Mouse (Mus musculus) olfactory bulb, adult 2 months (tissue): ENCODE measurements around the gene Ell. TPM values are rescaled to one million over a fixed set of nuclear protein-coding genes. Genes with fewer than 3 reads are reported as not detected.

ENCODE experiments used
- H3K27ac ChIP-seq: fragments of 200-500 bp; 2 replicates; pipeline ENCODE4 v1.5.1; 2012; ENCODE audit warnings: low read depth, low read length; ENCODE audit not compliant: insufficient read depth
- H3K4me1 ChIP-seq: fragments of 200-500 bp; 2 replicates; pipeline ENCODE4 v1.6.1; 2012; ENCODE audit warnings: low read length; ENCODE audit not compliant: control insufficient read depth, insufficient read depth
- H3K4me3 ChIP-seq: fragments of 200-500 bp; 2 replicates; pipeline ENCODE4 v1.5.1; 2012; ENCODE audit warnings: mild to moderate bottlenecking, low read depth, low read length, moderate library complexity; ENCODE audit not compliant: insufficient read depth
- CTCF ChIP-seq: fragments of 200-500 bp; IDR thresholded peaks from 2 replicates; pipeline ENCODE4 v1.5.1; 2012; ENCODE audit warnings: low read depth, mild to moderate bottlenecking, low read length, moderate library complexity; ENCODE audit not compliant: insufficient read depth
- POLR2A ChIP-seq: fragments of 200-500 bp; IDR thresholded peaks from 2 replicates; pipeline ENCODE4 v1.6.1; 2012; ENCODE audit warnings: mild to moderate bottlenecking, low read depth, low read length, moderate library complexity; ENCODE audit not compliant: insufficient read depth
- WGBS: fragments of 180-500 bp; shearing (Covaris S2); methylation state at CpG from one replicate; pipeline ENCODE4 v1.1.7; 2018; 5-methylcytosine and 5-hydroxymethylcytosine counted together
- polyA plus RNA-seq: library from polyadenylated mRNA; stranded (reverse); fragments of >200 nt; gene quantifications from 2 replicates; pipeline ENCODE4 v1.2.4, GENCODE M21; 2012; ENCODE audit warnings: low replicate concordance; ENCODE audit not compliant: missing spikeins, insufficient read depth, insufficient read length

Ell gene
- polyA plus RNA-seq, 1 experiment, result not detected

DNA sequence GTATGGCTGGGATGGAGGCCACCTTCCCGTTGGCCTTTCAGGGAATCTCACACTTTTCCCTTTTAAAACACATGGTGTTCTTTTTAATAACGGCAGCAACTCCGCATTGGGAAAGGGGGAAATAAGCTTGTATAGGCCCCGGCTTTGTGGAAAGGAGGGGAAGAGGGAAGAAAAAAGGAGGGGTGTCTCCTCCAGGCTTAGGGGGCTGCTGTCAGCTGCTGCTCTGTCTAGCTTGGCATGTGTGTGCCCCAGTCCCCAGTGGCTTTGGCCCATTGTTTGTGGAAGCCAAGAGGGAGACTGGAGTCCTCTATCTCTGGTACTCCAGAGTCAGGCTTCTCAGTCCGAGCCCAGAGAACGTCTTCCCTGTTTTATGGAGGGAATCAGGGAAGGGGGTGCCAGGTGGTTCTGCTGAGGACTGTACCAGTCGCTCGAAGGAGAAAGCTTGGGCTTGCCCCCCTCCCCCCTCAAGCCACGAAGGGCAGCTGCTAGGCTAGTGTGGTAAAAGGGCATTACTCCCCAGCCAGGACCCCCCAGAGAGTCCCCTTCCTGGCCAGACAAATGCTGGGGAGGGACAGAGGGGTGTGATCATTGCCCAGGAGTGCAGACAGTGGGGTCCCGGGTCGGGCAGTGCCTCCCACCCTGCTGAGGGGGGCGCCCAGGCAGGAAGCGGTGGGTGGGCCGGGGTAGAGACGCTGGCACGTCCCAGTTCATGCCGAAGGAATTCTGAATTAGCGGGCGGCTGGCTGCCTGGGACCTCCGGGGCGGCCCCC, 44.1 kb upstream of the Ell start:
- TF ChIP-seq CTCF, result no peak
- TF ChIP-seq POLR2A, result no peak
- Histone ChIP-seq H3K4me1 (peaks cover 29% of the 10 kb centered on the region), H3K4me3 (no peak overlapping the region), H3K27ac (no peak overlapping the region)
- 32% methylated on average over 21 of the region's 21 CpGs for WGBS

DNA sequence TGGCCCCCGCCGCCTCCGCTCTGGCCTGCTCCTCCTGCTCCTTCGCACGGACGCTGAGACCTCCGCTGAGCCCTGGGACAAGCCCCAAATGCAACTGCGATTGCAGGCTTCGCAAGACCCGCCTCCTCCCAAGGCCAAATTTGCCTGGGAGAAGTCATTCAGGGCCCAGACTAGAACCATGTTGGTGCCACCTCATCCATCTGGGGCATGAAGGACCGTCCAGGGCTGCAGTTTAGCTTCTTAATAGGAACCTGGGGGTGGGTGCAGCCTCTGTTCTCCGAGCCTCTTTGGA, 43.5 kb upstream of the Ell start:
- TF ChIP-seq POLR2A (no peak), CTCF (no peak)
- WGBS, result 55% methylated on average over 12 of the region's 12 CpGs
- no peak overlapping the region for H3K27ac ChIP-seq
- no peak overlapping the region for H3K4me3 ChIP-seq
- H3K4me1 ChIP-seq, result peaks cover 30% of the 10 kb centered on the region

GRCm38 (mm10) chr8:70500386-70501301, 38.6 kb upstream of the Ell start:
- Histone ChIP-seq H3K27ac (no peak overlapping the region), H3K4me3 (no peak overlapping the region), H3K4me1 (peaks cover 38% of the 10 kb centered on the region)
- WGBS, result 16% methylated on average over 39 of the region's 39 CpGs
- no peak for TF ChIP-seq CTCF

DNA sequence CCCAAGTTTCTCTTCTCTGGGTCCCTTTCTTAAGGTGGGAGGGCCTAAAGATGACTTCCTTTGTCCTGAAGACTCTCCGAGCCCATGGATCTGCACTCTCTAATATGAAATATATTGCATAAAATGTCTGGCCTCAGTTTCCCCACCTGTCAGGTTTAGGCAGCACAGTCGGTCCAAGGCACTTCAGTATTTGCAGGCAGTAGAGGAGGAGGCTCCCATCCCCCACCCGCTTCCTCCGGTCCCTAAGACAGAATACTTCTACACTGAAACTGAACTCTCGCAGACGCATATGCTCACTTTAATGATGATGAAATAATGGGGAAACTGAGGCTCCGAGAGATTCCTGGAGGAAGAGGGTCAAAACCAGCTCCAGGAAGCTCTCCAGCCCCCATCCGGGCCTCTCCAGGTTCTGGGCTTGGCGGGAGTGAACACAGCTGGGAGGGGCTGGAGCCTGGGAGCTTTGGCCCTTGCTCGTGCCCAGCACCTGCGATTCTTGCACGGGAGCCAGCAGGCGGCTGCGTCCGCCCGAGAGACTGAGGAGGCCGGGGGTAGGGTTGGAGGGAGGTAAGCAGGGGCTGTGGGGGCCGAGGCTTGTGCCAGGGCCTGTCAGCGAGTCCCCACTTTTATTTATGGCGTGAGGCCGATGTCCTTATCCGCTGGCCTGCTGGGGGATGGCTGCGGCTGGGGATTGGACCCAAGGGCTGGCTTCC, 37.3 kb upstream of the Ell start:
- Histone ChIP-seq H3K4me1 (peaks cover 42% of the 10 kb centered on the region), H3K4me3 (no peak overlapping the region), H3K27ac (no peak overlapping the region)
- TF ChIP-seq CTCF (no peak), POLR2A (no peak)
- WGBS, result 24% methylated on average over 23 of the region's 23 CpGs

DNA sequence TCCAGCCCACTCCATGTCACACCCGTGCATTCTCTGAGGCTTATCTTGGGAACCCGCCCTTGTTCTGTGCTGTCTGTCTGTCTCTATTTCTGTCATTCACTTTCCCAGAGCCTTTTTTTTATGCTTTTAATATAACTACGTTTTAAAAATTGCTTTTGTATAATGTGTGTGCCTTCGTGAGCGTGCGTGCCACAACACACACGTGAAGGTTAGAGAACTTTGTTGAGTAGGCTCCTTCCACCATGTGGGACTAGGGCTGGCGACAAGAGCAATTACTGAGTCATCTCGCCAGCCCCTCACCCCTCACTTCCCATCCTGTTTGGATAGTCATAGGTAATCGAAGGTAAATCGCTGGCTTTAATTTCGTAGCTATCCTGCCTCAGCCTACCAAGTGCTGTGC, 36.7 kb upstream of the Ell start:
- TF ChIP-seq POLR2A (no peak), CTCF (no peak)
- H3K4me3 ChIP-seq, result no peak overlapping the region
- 50% methylated on average over 12 of the region's 12 CpGs for WGBS
- H3K4me1 ChIP-seq, result peaks cover 42% of the 10 kb centered on the region
- no peak overlapping the region for H3K27ac ChIP-seq

DNA sequence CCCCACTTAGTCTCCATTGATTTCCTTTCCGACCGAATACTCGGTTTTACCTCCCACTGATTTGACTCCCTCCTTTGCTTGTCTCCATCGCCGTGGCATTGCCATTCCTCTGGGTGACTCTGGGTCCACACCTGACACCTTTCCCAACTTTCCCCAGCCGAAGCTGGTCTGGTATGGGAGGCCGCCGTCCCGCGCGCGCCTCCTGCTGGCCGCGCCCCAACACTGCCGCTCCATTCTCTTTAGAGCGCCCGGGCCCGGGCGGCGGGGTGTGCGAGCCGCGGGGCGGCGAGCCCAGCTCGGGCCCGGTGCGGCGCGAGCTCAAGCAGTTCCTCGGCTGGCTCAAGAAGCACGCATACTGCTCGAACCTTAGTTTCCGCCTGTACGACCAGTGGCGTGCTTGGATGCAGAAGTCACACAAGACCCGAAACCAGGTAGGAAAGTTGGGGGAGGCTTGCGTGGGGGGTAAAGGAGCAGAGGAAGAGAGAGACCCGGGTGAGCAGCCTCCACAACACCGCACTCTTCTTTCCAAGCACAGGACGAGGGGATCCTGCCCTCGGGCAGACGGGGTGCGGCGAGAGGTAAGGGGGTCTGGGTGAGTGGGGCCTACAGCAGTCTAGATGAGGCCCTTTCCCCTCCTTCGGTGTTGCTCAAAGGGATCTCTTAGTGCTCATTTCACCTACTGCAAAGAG, 36.1 kb upstream of the Ell start:
- H3K27ac ChIP-seq, result no peak overlapping the region
- 17% methylated on average over 46 of the region's 46 CpGs for WGBS
- H3K4me3 ChIP-seq, result no peak overlapping the region
- peaks cover 42% of the 10 kb centered on the region for H3K4me1 ChIP-seq
- no peak for TF ChIP-seq POLR2A
- peak; percentile 95 for TF ChIP-seq CTCF

GRCm38 (mm10) chr8:70504291-70504716, 35.0 kb upstream of the Ell start:
- 7% methylated on average over 16 of the region's 16 CpGs for WGBS
- no peak for TF ChIP-seq CTCF
- TF ChIP-seq POLR2A, result no peak
- H3K4me3 ChIP-seq, result no peak overlapping the region
- peak overlapping the region; percentile 72 for H3K27ac ChIP-seq
- peaks cover 51% of the 10 kb centered on the region for H3K4me1 ChIP-seq

DNA sequence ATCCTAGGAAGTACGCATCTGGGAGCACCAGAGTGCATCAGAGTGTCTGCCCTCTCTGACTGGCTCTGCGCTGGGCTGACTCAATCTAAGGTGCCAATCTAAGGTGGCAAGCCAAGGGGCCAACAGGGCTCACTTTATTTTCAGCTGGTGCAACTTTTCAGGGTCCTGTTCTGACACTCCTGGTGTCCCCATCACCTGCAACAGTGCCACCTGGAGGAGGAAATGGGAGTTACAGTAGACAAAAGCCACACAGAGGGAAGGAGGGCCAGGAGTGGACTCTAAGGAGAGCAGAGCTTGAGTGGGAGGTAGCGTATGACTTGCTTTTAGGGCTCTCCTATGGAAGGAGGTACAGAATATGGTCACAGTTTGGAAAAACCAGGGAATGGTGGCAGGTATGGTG, 34.4 kb upstream of the Ell start:
- Histone ChIP-seq H3K27ac (peak overlapping the region; percentile 72), H3K4me3 (no peak overlapping the region), H3K4me1 (peaks cover 53% of the 10 kb centered on the region)
- 43% methylated on average over 3 of the region's 3 CpGs for WGBS
- TF ChIP-seq CTCF, result peak; percentile 73; the same call in 1 of the 2 replicates
- TF ChIP-seq POLR2A, result no peak
